Mouse (Mus musculus): ENCODE measurements around the gene Il27.

DNA sequence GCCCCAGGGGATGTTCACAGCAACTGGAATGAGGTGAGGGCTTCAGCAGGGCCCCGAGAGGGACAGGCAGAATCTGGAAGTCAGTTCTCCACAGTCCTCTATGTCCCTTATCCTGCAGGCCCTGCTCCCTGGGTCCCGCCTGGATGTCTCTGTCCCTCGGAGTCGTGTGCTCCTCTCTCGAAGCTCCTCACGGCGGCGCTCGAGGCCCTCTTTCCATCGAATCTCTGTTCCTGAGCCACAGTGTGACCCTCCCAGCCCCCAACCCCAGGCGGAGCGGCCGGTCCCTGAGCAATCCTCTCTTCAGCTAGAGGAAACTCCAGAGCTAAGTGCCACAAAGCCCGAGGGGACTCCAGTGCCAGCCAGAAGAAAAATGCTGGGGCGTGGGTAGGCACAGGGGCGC is 7.0 kb downstream of the Il27 start:
- TF ChIP-seq POLR2A (IDR thresholded peaks at IDR 0.05; ENCODE audit: low read depth, low read length) = no peak
- peak; percentile 28; the same call in 1 of the 2 replicates for TF ChIP-seq CTCF (IDR thresholded peaks at IDR 0.05; ENCODE audit: extremely low read depth, insufficient read length, insufficient replicate concordance, low read depth, low read length)

All from small intestine, adult 2 months (tissue).